Mouse (Mus musculus) myocyte (in vitro differentiated cells): ENCODE measurements around the gene Ccdc33. TPM values are rescaled to one million over a fixed set of nuclear protein-coding genes. Genes with fewer than 3 reads are reported as not detected.

Source experiments
- H3K27me3 ChIP-seq: one replicate; pipeline ENCODE4 v1.6.1; 2011; ENCODE audit not compliant: control insufficient read depth, insufficient read depth, insufficient read length
- H3K36me3 ChIP-seq: one replicate; pipeline ENCODE4 v1.6.1; 2011; ENCODE audit not compliant: control insufficient read depth, insufficient read depth
- H3K4me2 ChIP-seq: one replicate; pipeline ENCODE4 v1.6.1; 2011; ENCODE audit warnings: low read depth, control low read depth
- H3K4me3 ChIP-seq: one replicate; pipeline ENCODE4 v1.5.1; 2011; ENCODE audit warnings: mild to moderate bottlenecking, control low read depth, moderate library complexity
- H3K79me2 ChIP-seq: one replicate; pipeline ENCODE4 v1.6.1; 2011; ENCODE audit not compliant: control insufficient read depth, insufficient read depth
- H3ac ChIP-seq: one replicate; pipeline ENCODE4 v1.6.1; 2011; ENCODE audit not compliant: control insufficient read depth, insufficient read length
- CEBPB ChIP-seq: IDR thresholded peaks from 2 replicates; pipeline ENCODE4 v1.6.1; 2011; ENCODE audit warnings: mild to moderate bottlenecking, moderate library complexity; ENCODE audit not compliant: poor library complexity, insufficient read depth, severe bottlenecking
- E2F4 ChIP-seq: IDR thresholded peaks from one replicate; pipeline ENCODE4 v1.6.1; 2011; ENCODE audit warnings: mild to moderate bottlenecking, control low read depth, moderate library complexity; ENCODE audit not compliant: insufficient read depth
- MAX ChIP-seq: IDR thresholded peaks from one replicate; pipeline ENCODE4 v1.6.1; 2011; ENCODE audit warnings: low read depth, mild to moderate bottlenecking, control low read depth
- MYOD1 ChIP-seq, 3 experiments: IDR thresholded peaks; one replicate each; pipeline ENCODE4 v1.6.1; 2011; ENCODE audit warnings: control low read depth in 2 of 3, low read depth in 2 of 3, mild to moderate bottlenecking in 2 of 3, moderate library complexity in 1 of 3; ENCODE audit not compliant: insufficient read length in 2 of 3, control insufficient read depth in 1 of 3
- MYOG ChIP-seq, 3 experiments: IDR thresholded peaks; one replicate each; pipeline ENCODE4 v1.6.1; 2011; ENCODE audit warnings: control low read depth in 2 of 3, low read depth in 2 of 3, mild to moderate bottlenecking in 2 of 3; ENCODE audit not compliant: insufficient read length in 2 of 3, control insufficient read depth in 1 of 3, insufficient read depth in 1 of 3
- POLR2A ChIP-seq: IDR thresholded peaks from one replicate; pipeline ENCODE4 v1.6.1; 2011; ENCODE audit warnings: low read depth, mild to moderate bottlenecking, control low read depth, moderate library complexity; ENCODE audit not compliant: insufficient read length
- POLR2AphosphoS2 ChIP-seq: IDR thresholded peaks from one replicate; pipeline ENCODE4 v1.6.1; 2011; ENCODE audit warnings: low read depth, control low read depth; ENCODE audit not compliant: insufficient read length
- REST ChIP-seq: IDR thresholded peaks from one replicate; pipeline ENCODE4 v1.6.1; 2011; ENCODE audit warnings: mild to moderate bottlenecking, control low read depth, moderate library complexity; ENCODE audit not compliant: insufficient read depth, insufficient read length
- SRF ChIP-seq: IDR thresholded peaks from one replicate; pipeline ENCODE4 v1.6.1; 2011; ENCODE audit warnings: low read depth; ENCODE audit not compliant: control insufficient read depth, insufficient read length
- TCF12 ChIP-seq: IDR thresholded peaks from one replicate; pipeline ENCODE4 v1.6.1; 2011; ENCODE audit warnings: mild to moderate bottlenecking, control low read depth; ENCODE audit not compliant: poor library complexity, insufficient read depth, severe bottlenecking
- TCF3 ChIP-seq: IDR thresholded peaks from one replicate; pipeline ENCODE4 v1.6.1; 2011; ENCODE audit warnings: low read depth, control low read depth; ENCODE audit not compliant: insufficient read length
- USF1 ChIP-seq: IDR thresholded peaks from one replicate; pipeline ENCODE4 v1.6.1; 2011; ENCODE audit warnings: low read depth, mild to moderate bottlenecking, control low read depth, moderate library complexity
- polyA plus RNA-seq: library from polyadenylated mRNA; unstranded; fragments of >200 nt; fragmentation: generic; extraction: Trizol; gene quantifications from one replicate; pipeline ENCODE4 v1.2.1, GENCODE M21; 2012; ENCODE audit warnings: missing spikeins

The Ccdc33 gene
- polyA plus RNA-seq, 1 experiment, result not detected

- Histone ChIP-seq H3K36me3 (no peaks in the 10 kb centered on the region), H3K4me2 (no peak overlapping the region), H3K79me2 (no peaks in the 10 kb centered on the region), H3K27me3 (no peaks in the 10 kb centered on the region), H3ac (no peak overlapping the region), H3K4me3 (no peak overlapping the region)
- no peak for TF ChIP-seq POLR2A
- TF ChIP-seq SRF, result no peak
Measured at GRCm38 (mm10) chr9:58153095-58153494, 34.5 kb upstream of the Ccdc33 start.

DNA sequence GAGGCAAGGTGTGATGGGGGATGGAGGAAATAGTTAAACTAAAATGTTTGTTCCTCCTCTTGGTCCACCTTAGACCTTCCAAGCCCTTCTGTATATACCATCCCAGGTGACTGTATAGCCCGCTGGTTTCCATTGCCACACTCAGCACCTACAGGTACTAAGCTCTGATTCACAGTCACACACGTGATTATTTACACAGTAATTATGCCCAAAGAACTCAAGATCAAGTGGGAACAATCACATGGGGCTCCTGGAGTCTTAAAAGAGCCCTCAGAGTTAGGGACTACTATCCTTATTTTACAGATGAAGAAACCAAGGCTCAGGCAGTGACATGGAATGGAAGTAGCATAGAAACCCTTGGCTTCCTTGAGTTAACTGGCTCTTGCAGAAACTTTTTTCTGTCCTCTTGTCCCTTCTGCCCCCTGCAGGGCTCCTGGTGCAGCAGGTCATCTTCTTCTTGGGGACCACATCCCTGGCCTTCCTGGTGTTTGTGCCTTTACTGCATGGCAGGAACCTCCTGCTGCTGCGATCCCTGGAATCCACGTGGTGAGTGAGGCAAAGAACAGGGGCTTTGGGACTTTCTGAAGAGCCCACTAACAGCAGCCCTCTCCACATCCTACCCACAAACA, 32.2 kb upstream of the Ccdc33 start:
- no peak overlapping the region for H3K4me3 ChIP-seq
- H3K27me3 ChIP-seq, result no peaks in the 10 kb centered on the region
- no peaks in the 10 kb centered on the region for H3K36me3 ChIP-seq

GRCm38 (mm10) chr9:58148806-58149205, 30.2 kb upstream of the Ccdc33 start:
- Histone ChIP-seq H3K27me3 (no peaks in the 10 kb centered on the region), H3K4me3 (no peak overlapping the region), H3ac (no peak overlapping the region), H3K4me2 (no peak overlapping the region), H3K36me3 (no peaks in the 10 kb centered on the region), H3K79me2 (no peaks in the 10 kb centered on the region)
- TF ChIP-seq SRF (no peak), TCF12 (no peak), MAX (no peak), MYOG (IDR thresholded peaks at IDR 0.05; ENCODE audit: control insufficient read depth in 1 of 3, insufficient read depth in 1 of 3, insufficient read length in 2 of 3, low read depth in 2 of 3) (no peak), MYOD1 (IDR thresholded peaks at IDR 0.05; ENCODE audit: control insufficient read depth in 1 of 3, insufficient read length in 2 of 3, low read depth in 2 of 3) (no peak), CEBPB (no peak), TCF3 (no peak), E2F4 (no peak), POLR2AphosphoS2 (no peak)

More for the DNA sequence above, 32.2 kb upstream of the Ccdc33 start:
- no peaks in the 10 kb centered on the region for H3K79me2 ChIP-seq
- TF ChIP-seq POLR2AphosphoS2, result no peak
- H3ac ChIP-seq, result no peak overlapping the region
- H3K4me2 ChIP-seq, result no peak overlapping the region

GRCm38 (mm10) chr9:58145417-58145816, 26.8 kb upstream of the Ccdc33 start:
- no peak overlapping the region for H3ac ChIP-seq
- no peaks in the 10 kb centered on the region for H3K79me2 ChIP-seq
- no peak overlapping the region for H3K4me2 ChIP-seq
- H3K27me3 ChIP-seq, result no peaks in the 10 kb centered on the region
- no peaks in the 10 kb centered on the region for H3K36me3 ChIP-seq
- TF ChIP-seq MYOG (IDR thresholded peaks at IDR 0.05; ENCODE audit: control insufficient read depth in 1 of 3, insufficient read depth in 1 of 3, insufficient read length in 2 of 3, low read depth in 2 of 3) (no peak), POLR2AphosphoS2 (no peak), TCF12 (no peak), E2F4 (no peak), MAX (no peak), MYOD1 (IDR thresholded peaks at IDR 0.05; ENCODE audit: control insufficient read depth in 1 of 3, insufficient read length in 2 of 3, low read depth in 2 of 3) (no peak), REST (no peak), SRF (no peak), TCF3 (no peak), POLR2A (no peak), USF1 (no peak), CEBPB (no peak)
- H3K4me3 ChIP-seq, result no peak overlapping the region

- H3K79me2 ChIP-seq, result no peaks in the 10 kb centered on the region
- no peak overlapping the region for H3K4me2 ChIP-seq
- no peak overlapping the region for H3ac ChIP-seq
- no peak overlapping the region for H3K4me3 ChIP-seq
- no peaks in the 10 kb centered on the region for H3K27me3 ChIP-seq
- H3K36me3 ChIP-seq, result no peaks in the 10 kb centered on the region
- TF ChIP-seq TCF3 (no peak), POLR2A (no peak), MYOD1 (IDR thresholded peaks at IDR 0.05; ENCODE audit: control insufficient read depth in 1 of 3, insufficient read length in 2 of 3, low read depth in 2 of 3) (no peak), MYOG (IDR thresholded peaks at IDR 0.05; ENCODE audit: control insufficient read depth in 1 of 3, insufficient read depth in 1 of 3, insufficient read length in 2 of 3, low read depth in 2 of 3) (no peak), REST (no peak)
Measured at GRCm38 (mm10) chr9:58144664-58145063, 26.0 kb upstream of the Ccdc33 start.
